Mouse (Mus musculus): Measurements from ENCODE around the gene Rnf167.

DNA sequence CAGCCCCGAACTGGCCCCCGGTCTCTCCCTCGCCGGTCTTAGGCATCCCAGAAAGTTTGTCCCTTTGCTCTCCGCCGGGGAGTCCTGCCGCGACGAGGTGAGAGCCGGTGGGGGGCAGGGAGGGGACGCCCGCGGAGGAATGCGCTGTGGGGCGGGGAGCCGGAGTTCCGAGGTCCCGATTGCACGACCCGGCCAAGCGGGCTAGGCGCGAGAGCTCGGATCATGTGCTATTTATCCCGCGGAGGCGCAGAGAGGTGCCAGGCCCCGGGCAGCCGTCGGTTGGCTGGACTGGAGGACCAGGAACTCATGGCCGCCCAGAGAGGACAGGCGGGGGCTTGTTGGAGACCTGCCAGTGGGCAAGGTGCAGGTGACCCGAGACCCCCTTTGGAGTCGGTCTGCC is 53.6 kb downstream of the Rnf167 start:
- TF ChIP-seq CTCF (IDR thresholded peaks at IDR 0.05; ENCODE audit: borderline replicate concordance, insufficient read depth, low read depth, low read length) (no peak), POLR2A (IDR thresholded peaks at IDR 0.05; ENCODE audit: borderline replicate concordance, insufficient read depth, low read length) (no peak)

Measured in cerebellum, adult 2 months (tissue).